Mouse (Mus musculus): Measurements from ENCODE around the gene Gm47841.

DNA sequence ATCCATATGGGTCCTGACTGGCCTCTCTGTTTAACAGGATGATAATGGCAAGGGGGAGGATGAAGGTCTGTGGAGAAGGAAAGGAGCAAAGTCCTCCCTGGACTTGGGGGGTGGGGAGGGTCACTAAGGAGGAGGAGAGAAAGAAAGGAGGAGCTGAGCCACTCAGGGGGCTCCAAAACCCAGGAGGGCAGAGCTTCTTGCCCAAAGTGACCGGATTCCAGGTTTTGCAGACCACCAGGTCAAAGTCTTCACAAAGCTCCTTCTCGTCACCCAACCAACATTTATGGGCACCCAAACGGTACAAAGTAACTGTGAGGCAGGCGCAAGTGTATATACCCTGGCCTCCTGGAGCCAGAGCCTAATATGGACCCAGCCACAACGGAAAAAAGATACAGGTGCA is 28.5 kb upstream of the Gm47841 start:
- TF ChIP-seq MAFK (IDR thresholded peaks at IDR 0.05; ENCODE audit: insufficient read depth, low read depth, low read length), result no peak
- no peak for TF ChIP-seq CHD2 (IDR thresholded peaks at IDR 0.05; ENCODE audit: low read depth, low read length)
- no peak for TF ChIP-seq ZNF384 (IDR thresholded peaks at IDR 0.05; ENCODE audit: low read depth, low read length)
- TF ChIP-seq HCFC1 (IDR thresholded peaks at IDR 0.05; ENCODE audit: borderline replicate concordance, insufficient read depth, low read length), result no peak
- no peak for TF ChIP-seq ZC3H11A (IDR thresholded peaks at IDR 0.05; ENCODE audit: borderline replicate concordance, low read depth, low read length)

Data from ES-E14 (cell line).